Mouse (Mus musculus): ENCODE data around the gene 1700080E11Rik.
"Not testable (repeated sequence)": the region's sequence is repeated elsewhere in the genome, so short reads cannot be mapped to it uniquely, and the experiment has no call there.

The 1700080E11Rik gene

DNA sequence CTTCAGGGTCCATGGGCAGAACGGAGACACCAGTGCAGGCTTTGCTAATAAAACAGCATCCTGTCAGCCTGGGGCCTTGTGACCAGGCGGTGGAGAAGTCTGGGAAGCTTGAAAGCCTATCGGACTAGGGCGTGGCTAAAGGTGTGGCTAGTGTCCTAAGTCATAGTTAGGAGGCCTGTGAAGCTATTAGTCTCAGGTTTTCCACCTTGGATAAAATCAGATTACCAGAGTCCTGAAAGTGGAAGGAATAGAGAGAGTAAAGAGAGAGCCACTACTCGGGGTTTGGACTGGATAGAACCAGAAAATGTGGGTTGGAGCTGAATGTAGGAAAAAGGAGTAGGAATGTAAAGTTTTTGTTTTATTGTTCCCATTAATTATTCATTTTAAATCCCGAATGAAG, at the start of gene 1700080E11Rik:
TSS of gene 1700080E11Rik (minus strand) at position 101 of the 400 bp plus-strand sequence.
- ATAC-seq (ENCODE audit: insufficient number of reproducible peaks, low FRiP score, low TSS enrichment), result no peak

- ATAC-seq (ENCODE audit: insufficient number of reproducible peaks, low FRiP score, low TSS enrichment), result no peak
These were observed 41.8 kb upstream of the 1700080E11Rik start for GRCm38 (mm10) chr9:105186725-105187124.

DNA sequence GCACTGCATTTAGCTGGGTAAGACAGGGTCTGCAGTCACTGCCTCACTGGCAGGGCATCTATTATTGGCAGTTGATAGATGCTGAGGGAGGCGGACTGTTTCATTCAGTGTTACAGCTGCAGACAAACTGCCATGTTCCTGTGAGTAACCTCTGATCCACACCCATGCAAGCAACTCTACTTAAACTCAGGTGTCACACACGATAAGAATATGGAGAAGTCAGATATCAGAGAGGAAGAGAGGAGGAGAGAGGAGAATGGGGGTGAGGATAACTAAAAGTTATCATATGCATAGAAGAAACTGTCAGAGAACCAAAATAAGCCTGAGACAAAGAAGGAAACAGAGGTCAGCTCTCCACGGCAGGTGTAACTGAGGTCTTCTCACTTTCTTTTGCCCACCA, 37.5 kb upstream of the 1700080E11Rik start:
- no peak for ATAC-seq (ENCODE audit: insufficient number of reproducible peaks, low FRiP score, low TSS enrichment)

DNA sequence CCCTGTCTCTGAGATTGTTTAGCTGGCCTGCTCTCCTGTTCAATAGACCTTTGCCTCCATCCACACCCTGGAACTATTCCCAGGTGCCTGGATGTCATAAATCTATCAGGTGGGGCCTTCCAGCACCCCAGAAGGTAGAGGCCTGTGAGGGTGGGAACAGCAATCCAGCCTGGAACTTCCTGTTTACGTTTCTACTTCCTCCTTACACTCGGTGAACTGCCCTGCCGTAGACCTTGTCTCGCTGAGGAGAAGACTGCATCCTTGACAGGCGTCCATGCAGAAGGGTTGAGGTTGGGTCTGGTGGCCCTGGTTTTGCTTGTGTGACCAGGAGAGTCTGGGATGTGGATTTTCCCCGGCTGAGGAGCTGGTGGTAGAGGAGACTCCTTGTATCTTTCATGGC, 5.7 kb downstream of the 1700080E11Rik start:
- ATAC-seq (ENCODE audit: insufficient number of reproducible peaks, low FRiP score, low TSS enrichment), result no peak

GRCm38 (mm10) chr9:105136404-105136803, 8.5 kb downstream of the 1700080E11Rik start:
- no peak for ATAC-seq (ENCODE audit: insufficient number of reproducible peaks, low FRiP score, low TSS enrichment)

GRCm38 (mm10) chr9:105134536-105134935, 10.4 kb downstream of the 1700080E11Rik start:
- ATAC-seq (ENCODE audit: insufficient number of reproducible peaks, low FRiP score, low TSS enrichment), result no peak

DNA sequence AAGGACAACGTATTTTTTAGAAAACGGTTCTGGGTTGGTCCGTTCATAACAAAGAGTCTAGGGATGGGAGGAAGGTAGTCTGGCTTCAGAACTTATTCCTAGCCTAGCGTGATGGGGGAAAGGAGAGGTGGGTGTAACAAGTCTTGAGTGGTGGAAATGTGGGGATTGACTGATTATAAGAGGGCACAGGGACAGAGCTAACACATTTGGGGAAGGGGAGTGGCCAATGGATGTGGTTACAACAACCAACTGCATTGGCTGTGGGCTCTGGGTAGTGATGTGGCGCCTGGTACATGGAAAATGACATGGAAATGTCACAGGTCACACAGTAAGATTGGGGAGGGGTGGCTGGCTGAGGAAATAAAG, 12.9 kb downstream of the 1700080E11Rik start:
- ATAC-seq (ENCODE audit: insufficient number of reproducible peaks, low FRiP score, low TSS enrichment), result peak; percentile 33

DNA sequence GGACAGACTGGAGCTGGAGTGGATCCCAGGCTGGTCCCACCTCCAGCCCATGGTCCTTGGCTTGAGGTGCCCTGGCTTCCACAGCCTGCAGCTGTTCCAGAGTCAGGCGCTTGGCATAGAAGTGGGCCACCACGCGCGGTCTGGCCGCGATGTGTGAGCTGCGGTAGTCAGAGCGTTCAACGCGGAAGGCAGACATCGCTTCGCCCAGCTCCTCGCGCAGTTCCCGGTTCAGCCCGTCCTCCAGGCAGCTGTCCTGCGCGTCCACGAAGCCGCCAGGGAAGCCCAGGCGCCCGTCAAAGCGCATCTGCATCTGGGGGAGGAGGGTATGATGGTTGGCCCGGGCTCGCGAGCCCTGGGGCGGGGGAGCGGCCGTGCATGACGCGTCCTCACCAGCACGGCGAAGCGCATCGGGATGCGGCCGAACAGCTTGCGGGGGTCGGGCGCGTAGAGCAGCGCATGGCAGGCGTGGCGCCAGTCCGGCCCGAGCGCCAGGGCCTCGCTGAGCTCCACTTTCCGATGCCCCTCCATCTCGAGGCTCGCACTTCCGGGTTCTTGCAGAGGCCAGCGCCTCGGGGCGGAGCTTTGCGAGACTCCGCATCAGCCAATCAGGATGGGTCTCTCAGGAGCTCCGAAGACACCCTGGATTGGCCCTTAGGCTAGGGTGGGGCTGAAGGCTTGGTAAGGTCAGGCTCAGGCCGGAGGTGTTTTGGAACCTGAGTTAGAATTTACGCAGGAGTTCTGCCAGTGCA, 13.5 kb downstream of the 1700080E11Rik start, which contains the start of gene Nudt16:
TSS of gene Nudt16 (minus strand) at position 572 of the 749 bp plus-strand sequence.
- ATAC-seq (ENCODE audit: insufficient number of reproducible peaks, low FRiP score, low TSS enrichment), result peak; percentile 98

GRCm38 (mm10) chr9:105130331-105130730, 14.6 kb downstream of the 1700080E11Rik start:
- ATAC-seq (ENCODE audit: insufficient number of reproducible peaks, low FRiP score, low TSS enrichment), result no peak

GRCm38 (mm10) chr9:105125206-105125605, 19.7 kb downstream of the 1700080E11Rik start:
- ATAC-seq (ENCODE audit: insufficient number of reproducible peaks, low FRiP score, low TSS enrichment), result not testable (repeated sequence)

DNA sequence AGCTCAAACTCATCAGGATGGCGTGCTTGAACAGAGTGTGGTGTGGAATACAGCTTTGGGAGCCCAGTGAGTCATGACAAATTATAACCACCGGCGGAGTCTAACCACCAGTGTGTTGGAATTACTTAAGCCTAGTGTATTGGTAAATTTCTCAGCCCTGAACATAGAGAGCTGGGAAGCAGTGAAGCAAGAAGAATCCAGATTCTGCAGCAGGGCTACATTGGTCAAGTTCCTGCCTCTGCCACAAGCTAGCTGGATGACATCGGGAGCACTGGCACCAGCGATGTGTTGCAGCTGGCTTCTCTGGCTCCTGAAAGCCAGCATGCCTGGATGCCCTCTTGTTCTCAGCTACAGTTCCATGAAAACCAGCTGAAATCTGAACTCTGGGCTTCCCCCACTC, 41.0 kb downstream of the 1700080E11Rik start:
- ATAC-seq (ENCODE audit: insufficient number of reproducible peaks, low FRiP score, low TSS enrichment), result no peak

- ATAC-seq (ENCODE audit: insufficient number of reproducible peaks, low FRiP score, low TSS enrichment), result no peak
These were observed 43.0 kb downstream of the 1700080E11Rik start for GRCm38 (mm10) chr9:105101911-105102310.

DNA sequence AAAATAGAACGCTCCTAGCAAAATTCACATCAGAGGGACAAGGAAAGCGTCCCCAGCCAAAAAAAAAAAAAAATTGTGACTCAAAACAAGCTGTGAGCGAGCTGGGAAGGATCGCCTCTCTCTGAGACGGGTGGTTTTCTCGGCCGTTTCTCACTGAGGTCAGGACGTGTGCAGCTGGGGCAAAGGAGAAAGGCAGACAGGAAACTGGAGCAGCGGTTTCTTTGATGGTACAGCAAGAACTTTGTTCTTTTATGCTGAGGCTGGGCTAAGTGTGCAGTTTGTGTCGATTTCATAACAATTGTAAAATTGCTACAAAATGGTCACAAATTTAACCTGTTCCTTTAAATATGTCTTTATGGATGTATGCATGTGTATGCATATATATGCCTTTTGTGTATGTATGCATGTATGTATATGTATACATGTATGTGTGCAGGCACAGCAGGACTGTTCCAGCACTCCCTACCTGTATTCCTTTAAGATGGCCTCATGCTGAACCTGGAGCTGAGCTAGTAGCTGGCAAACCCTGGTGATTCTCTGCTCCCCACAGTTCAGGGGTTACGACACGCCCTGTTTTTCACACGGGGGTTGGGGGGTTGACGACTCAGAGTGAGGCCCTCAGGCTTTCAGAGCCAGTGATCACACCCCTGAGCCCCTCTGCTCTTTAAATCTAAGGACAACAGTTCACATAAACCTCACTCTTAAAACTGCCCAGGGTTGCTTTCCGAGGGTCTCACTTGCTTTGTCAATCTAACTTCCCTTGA, 43.9 kb downstream of the 1700080E11Rik start:
- no peak for ATAC-seq (ENCODE audit: insufficient number of reproducible peaks, low FRiP score, low TSS enrichment)
